Mouse (Mus musculus) spleen, adult 2 months (tissue): ENCODE measurements around the gene Odf2.

Experiments
- CTCF ChIP-seq: fragments of 200-500 bp; IDR thresholded peaks from 2 replicates; pipeline ENCODE4 v1.5.1; 2011; ENCODE audit warnings: mild to moderate bottlenecking, inconsistent platforms; ENCODE audit not compliant: insufficient read depth, insufficient read length, insufficient replicate concordance; ENCODE audit errors: extremely low read depth
- POLR2A ChIP-seq: fragments of 200-500 bp; IDR thresholded peaks from 2 replicates; pipeline ENCODE4 v1.6.1; 2011; ENCODE audit warnings: low read depth, low read length, inconsistent platforms

- TF ChIP-seq CTCF (no peak), POLR2A (no peak)
Observed at GRCm38 (mm10) chr2:29948896-29949295, 59.9 kb downstream of the Odf2 start.
